Mouse (Mus musculus): ENCODE data around the gene D130040H23Rik.
"Not testable (repeated sequence)": the region's sequence is repeated elsewhere in the genome, so short reads cannot be mapped to it uniquely, and the experiment has no call there.

Gene D130040H23Rik

GRCm38 (mm10) chr8:69270386-69271202, at the start of gene D130040H23Rik:
TSS of gene D130040H23Rik (plus strand) at chr8:69271080.
- peak; percentile 97 for DNase-seq (ENCODE audit: low read depth, low spot score)

GRCm38 (mm10) chr8:69242541-69242940, 28.3 kb upstream of the D130040H23Rik start:
- no peak for DNase-seq (ENCODE audit: low read depth, low spot score)

- peak; percentile 21 for DNase-seq (ENCODE audit: low read depth, low spot score)
These were observed 2.4 kb upstream of the D130040H23Rik start for GRCm38 (mm10) chr8:69268525-69268924.

GRCm38 (mm10) chr8:69271203-69271554, 299 bp downstream of the D130040H23Rik start:
- DNase-seq (ENCODE audit: low read depth, low spot score): no peak

GRCm38 (mm10) chr8:69272435-69272834, 1.6 kb downstream of the D130040H23Rik start:
- no peak for DNase-seq (ENCODE audit: low read depth, low spot score)

- peak; percentile 92 for DNase-seq (ENCODE audit: low read depth, low spot score)
These were observed 53.9 kb downstream of the D130040H23Rik start for GRCm38 (mm10) chr8:69324771-69325170.

GRCm38 (mm10) chr8:69328301-69329288, 57.7 kb downstream of the D130040H23Rik start:
- peak; percentile 85 for DNase-seq (ENCODE audit: low read depth, low spot score)

GRCm38 (mm10) chr8:69329289-69329688, 58.4 kb downstream of the D130040H23Rik start:
- not testable (repeated sequence) for DNase-seq (ENCODE audit: low read depth, low spot score)
